Mouse (Mus musculus): ENCODE data around the gene Hpn.

The Hpn gene

DNA sequence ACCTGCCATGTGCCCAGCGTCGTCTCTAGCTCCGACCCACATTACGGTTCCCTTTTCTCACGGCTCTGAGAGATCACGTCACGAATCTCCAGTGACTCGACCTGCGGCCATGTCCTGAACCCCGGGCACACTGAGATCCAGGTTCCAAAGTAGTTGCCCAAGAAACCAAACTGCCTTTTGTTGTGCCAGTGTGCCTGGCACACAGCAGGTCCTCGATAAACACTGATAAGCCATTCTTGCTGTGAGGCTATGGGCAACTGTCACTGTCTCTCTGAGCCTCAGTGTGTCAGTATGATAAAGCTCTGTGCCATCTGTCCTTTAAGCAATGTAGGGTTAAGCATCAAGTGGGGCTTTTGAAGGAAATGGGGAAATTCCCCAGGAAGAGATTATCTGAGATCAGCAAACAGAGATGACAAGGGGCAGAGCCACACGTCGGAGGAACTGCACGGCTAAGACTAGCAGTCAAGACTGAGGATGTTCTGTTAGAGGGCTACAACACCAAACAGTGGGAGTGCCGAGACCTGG lies 4.2 kb downstream of the Hpn start:
- DNase-seq (ENCODE audit: low spot score in 2 of 2), result no peak

DNA sequence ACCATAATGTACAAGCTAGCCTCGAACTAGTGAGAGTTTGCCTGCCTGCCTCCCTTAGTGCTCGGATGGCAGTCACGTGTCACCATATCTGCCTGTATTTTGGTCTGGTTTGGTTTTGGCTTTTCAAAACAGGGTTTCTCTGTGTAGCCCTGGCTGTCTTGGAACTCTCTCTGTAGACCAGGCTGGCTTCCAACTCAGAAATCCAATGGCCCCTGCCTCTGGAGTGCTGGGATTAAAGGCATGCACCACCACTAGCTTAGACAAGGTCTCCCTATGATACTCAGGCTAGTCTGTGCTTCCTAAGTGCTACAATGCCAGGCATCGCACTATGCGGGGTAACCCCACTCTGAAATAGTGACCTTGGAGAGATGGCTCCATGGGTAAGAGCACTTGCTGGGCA lies 5.3 kb downstream of the Hpn start:
- no peak for DNase-seq (ENCODE audit: low spot score in 2 of 2)

DNA sequence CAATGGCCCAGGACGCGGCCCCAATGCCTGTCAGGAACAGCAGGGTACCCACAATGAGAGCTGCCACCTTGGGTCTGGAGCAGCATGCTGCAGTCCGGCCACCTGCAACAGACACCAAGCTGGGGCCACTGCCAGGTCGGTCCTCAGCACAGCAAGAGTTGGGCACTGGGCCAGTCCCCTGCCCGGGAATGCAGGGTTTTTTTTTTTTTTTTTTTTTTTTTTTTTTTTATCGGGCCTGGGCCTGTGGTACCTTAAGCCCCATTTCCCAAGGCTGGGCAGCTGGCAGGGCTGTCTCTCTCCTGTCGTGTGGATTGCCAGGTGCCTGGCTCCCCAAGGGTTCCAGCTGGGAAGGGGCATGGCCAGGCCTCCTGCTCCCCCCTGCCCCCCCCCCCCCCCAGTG lies 6.0 kb downstream of the Hpn start:
- no peak for DNase-seq (ENCODE audit: low spot score in 2 of 2)

DNA sequence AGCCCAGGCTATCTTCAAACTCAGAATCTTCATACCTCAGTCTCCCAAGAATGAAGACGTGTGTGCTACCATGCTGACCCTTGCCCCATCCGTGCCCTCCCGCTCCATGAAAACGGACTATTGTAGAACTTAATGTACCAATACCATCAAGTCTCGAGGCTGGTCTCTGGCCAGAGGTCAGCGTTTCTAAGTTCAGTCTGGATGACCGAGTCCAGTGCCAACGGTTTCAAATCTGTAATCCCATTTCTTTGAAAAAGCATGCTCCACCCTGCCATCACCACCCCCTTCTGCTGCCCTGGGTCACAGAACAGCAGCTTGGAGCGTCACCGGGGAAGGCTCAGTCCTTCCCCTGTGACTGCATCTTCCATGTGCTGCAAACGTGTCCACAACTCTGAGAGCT lies 7.3 kb downstream of the Hpn start:
- no peak for DNase-seq (ENCODE audit: low spot score in 2 of 2)

DNA sequence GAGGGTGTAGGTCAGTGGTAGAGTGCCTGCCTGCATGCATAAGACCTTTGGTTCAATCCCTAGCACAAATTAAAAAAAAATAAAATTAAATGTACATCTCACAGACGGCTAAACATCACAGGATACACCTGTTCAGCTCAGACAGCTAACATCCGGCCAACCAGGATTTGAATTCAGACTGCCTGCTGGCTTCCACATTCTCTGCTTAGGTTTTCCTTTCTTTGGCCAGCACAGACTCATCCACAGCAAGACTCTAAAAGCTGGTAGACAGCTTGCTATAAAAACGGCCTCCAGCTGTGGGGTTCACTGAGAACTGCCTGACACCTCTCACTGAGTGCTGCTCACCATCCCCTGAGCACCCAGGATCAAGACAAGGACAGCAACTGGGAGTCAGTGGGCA lies 8.9 kb downstream of the Hpn start:
- no peak for DNase-seq (ENCODE audit: low spot score in 2 of 2)

DNA sequence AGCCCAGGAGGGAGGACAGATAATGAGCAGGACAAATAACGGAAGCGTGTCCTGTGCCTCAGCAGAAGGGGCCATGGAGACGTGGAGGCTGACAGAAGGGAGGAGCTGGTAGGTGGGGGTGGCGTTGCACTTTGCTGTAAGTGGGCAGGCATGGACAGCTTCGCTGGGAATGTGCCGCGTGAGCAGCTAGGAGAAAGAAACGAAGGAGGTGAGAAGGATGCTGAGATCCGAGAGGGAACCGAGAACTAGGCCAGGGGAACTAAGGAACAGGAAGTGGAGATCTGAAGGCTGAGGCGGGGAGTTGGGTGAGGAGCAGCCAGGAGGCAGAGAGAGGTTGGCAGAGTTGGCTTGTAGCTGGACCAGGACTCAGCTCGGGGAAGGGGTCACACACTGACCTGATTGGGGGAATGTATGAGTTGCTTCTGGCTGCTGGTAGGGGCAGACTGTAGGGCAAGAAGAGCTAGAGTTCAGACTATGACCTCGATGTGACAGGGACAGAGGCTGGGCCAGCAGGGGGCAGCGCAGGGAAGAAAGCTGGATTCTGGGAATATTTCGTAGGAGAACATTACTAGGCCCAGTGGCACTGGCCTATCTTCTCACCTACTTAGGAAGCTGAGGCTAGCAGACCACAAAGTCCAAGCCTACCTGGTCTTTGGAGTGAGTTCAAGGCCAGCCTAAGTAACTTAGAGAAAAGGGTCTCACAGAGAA lies 9.9 kb downstream of the Hpn start:
- DNase-seq (ENCODE audit: low spot score in 2 of 2), result peak in 1 of 2 experiments; percentile 73

DNA sequence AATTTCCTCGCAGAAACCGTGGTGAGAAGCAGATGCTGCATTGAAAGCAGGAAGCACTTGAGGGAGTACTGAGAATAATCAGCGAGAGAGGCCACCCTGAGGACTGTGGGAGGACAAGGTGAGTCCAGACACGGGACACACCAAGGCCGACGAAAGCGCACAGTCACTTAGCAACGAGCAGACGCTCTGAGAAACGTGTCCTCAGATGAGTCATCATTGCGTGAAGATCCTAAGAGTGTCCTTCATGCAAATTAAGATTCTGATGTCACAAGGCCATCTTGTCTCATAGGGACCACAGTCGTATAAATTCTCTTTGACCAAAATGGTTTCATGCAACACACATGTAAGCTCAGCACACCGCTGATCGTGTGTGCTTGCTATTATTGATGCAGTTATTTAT lies 14.3 kb downstream of the Hpn start:
- DNase-seq (ENCODE audit: low spot score in 2 of 2), result no peak

DNA sequence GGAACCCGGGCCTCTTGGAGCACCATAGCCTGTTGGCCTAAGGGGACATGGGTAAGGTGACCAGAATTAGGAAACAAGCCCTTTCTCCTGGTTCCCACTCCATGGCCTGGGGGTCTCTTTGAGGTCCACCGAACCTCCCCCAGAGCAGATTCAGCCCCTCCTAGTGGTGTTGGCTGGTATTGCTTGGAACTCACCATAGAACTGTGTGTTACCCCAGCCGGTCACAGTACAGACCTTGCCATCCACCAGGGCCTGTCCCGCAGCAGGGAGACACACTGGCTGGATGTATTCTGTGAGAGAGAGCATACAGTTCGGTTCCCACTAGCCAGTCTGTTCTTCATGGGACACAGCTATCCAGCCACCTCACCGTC lies 15.5 kb downstream of the Hpn start:
- no peak for DNase-seq (ENCODE audit: low spot score in 2 of 2)

DNA sequence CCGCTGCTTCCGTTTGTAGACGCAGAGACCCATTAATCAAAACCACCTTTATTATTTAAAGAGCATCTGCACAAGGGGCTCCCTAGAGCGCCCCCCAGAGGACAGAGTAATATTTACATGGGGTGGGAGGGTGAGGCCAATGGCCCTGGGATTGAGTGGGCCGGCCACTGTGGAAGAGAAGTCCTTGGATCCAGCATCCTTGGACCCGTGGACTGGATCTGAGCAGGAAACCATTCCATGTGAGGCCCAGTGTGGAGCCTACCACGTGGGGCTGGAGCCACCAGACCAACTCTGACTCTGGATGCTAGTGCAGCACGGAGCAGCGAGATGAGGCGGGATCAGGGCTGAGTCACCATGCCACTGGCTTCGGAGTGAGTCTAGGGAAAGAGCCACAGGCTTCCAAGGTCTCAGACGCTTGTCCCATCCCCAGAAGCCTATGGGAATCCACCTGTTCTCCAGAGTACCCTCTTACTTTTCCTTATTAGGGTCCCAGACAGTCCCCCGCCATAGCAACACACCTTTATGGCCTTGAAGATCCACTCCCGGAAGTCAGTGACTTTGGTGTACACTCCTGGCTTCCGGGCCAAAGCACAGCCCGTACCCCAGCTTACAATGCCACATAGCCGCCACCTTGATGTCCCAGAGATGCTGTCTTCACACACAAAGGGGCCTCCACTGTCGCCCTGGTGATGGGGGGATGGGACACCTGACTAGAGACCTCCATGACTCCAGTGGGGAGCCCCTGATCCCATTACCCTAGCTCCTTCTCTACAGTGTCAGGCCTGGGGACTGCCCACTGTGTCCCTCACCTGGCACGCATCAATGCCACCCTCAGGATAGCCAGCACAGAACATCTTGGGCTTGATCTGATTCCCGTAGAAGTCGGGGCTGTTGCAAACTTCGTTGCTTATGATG lies 16.1 kb downstream of the Hpn start:
- DNase-seq (ENCODE audit: low spot score in 2 of 2), result no peak

DNA sequence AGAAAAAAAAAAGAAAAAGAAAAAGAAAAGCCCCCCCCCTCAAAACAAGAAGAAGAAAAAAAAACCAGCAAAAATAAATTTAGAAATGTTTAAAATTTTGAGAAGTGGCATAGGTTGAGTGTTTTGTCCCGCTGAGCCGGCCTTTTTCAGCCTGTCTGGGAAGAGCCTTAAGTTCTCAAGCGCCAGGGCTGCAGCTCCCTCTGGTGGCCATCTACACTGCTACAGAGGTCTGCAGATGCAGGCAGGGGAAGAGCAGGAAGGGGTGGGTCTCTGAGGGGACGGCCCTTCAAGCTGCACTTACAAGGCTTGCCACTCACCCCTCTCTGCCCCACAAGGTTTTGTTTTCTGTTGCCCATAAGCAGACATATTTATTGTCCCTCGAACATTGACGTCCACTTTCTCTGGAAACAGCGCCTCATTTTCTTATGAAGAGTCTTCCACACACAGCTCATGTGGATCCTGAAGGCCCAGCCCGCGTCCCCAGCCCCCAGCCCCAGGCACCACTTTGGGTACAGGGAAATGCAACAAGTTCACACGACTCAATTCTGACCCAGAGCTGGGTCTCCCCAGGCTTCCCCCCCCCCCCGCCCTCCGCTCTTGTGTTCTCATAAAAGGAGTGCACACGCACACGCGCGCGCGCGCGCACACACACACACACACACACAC lies 17.4 kb downstream of the Hpn start:
- peak; percentile 84 to 92 for DNase-seq (ENCODE audit: low spot score in 2 of 2)

DNA sequence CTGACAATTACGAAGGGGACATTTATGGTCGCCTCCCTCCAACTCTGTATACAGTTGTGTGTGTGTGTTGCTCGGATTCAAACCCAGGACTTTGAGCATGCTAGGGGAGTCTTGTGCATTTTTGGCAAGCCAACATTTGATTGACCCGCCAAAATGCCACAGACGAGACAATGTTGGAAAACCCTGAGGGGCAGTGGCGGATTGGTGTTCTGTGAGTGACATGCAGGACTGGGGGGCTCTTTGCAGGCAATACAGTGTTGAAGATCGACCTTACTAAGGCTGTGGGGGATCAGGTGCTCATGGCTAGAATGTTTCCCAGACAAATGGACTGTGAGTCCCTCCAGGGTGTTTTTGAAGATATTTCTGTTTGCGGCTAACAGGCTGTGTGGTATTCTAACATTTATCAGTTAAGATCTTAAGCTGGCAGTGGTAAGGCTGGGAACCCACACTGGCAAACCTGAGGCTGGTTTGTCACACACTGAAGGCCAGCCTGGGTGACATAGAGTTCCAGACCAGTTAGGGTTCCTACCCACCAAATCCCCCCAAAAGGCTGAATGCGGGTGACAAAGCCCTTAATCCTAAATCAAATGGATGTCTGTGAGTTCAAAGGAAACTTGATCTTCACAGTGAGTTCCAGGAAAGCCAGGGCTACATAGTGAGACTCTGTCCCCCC lies 18.1 kb downstream of the Hpn start:
- DNase-seq (ENCODE audit: low spot score in 2 of 2), result no peak

DNA sequence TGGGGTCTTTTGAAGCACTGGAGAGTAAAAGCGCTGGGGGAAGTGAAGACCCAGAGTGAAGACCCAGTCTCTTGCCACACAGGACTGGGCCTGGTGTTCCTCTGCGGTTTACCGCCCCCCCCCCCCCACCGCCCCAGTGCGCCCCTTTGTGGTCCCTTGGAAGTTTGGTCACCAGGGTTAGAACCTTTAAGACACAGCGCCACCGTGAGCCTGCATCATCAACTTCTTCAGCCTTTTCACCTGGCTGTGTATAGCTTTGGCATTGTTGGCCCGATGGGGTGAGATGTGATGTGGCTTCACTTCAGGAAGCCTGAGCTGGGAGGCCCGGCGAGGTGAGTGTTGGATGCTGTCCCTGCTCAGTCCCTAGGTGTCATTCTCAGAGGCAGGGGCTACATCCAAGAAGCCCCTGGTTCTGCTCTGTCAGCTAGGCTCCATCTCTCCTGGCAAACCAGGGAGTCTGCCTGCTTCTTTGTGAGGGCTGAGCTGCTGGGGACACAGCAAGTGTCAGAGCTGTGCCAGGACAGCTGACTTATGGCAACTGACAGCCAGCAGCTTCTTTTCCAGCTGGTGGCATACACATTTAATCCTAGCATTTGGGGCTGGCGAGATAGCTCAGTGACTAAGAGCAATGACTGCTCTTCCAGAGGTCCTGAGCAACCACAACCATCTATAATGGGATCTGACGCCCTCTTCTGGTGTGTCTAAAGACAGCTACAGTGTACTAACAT lies 20.2 kb downstream of the Hpn start:
- DNase-seq (ENCODE audit: low spot score in 2 of 2), result no peak

DNA sequence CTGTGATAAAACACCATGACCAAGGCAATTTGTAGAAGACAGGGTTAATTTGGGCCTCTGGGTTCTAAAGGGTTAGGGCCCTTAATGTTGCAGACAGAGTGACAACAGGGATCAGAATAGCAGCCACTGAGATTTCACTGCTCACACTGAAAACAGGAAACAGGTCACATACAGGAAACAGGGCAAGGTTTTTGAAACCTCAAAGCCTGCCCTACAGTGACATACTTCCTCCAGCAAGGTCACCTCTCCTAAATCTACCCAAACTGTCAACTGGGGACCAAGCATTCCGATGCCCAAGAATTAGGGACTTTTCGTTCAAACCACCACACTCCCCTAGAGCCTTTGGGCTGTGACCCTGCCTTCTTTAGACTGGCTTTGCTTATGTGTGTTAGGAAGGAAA lies 25.4 kb downstream of the Hpn start:
- DNase-seq (ENCODE audit: low spot score in 2 of 2), result no peak

DNA sequence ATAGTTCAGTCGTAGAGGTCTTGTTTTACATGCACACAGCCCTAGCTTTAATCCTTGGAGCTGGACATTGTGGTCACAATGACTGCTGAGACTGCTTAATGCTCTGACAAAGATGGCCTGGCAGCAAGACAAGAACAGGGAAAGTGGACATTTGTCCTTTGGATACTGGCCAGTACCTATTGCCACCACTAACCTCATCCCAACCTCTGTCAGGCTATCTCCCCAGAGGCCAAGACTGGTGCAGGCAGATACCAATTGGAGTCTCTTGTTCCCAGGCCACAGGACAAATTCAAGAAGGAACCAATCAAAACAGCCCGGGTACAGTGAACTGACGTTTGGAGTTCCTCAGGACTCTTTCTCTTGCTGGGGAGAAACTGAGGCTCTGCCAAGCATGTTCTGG lies 26.9 kb downstream of the Hpn start:
- no peak for DNase-seq (ENCODE audit: low spot score in 2 of 2)

DNA sequence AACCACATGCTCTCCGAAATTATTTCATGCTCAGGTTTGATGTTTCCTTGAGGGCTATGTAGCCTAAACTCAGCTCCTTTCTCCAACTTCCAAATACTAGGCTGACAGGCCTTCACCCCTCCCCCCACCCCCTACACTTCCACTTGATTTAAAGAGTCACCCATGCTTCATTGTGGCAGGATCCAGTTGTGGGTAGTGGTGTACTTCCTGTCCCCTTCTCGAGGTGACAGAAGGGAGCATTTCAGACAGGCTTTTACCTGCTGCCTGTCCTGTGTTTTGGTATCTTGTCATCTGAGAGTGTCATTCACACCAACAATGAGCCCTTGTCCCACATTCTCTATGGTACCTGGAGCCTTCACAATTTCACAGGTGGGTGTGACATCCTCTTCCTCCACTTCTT lies 27.8 kb downstream of the Hpn start:
- no peak for DNase-seq (ENCODE audit: low spot score in 2 of 2)

DNA sequence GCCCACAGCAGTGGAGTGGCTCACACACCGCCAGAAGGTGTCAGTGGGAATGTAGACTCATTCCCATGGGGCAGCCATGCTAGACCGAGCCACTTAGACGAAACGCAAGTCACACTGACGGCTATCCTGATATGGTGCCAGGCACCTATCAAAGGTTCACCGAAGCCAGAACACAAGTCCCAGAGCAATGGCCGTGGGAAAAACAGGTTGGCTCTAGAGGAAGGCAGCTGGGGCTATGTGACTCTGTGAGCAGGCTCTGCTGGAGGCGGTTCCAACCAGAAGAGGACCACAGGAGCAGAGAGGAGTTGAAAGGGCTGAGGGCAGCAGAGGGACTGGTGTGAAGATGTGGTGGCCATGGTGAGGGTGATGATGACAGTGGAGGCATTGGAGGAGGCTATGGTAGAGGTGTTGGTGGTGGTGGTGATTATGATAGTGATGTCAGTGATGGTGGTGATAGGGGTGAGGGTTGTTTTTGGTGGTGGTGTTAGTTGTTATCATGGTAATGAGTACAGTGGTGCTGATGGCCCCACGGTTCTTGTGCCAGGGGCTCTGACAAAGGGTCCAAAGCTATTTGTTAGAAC lies 28.8 kb downstream of the Hpn start:
- no peak for DNase-seq (ENCODE audit: low spot score in 2 of 2)

DNA sequence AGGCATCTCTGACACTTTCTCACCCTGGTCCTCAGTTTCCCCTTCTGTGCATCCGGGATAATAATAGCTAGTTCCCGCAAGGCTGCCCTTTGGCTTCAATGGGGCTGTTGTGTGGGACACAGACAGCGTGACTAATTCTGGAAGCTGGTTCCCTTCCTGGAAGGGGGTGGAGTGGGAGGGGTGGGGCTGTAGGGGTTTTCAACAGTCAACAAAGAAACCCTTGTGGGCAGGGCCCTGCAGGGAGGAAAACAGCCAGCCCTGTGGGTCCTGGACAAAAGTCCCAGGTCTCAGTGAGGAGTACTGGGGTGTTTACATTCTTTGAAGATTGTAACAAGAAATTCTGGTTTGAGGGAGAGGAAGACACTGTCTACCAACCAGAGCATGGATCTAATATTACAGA lies 29.9 kb downstream of the Hpn start:
- peak in 1 of 2 experiments; percentile 30 for DNase-seq (ENCODE audit: low spot score in 2 of 2)

DNA sequence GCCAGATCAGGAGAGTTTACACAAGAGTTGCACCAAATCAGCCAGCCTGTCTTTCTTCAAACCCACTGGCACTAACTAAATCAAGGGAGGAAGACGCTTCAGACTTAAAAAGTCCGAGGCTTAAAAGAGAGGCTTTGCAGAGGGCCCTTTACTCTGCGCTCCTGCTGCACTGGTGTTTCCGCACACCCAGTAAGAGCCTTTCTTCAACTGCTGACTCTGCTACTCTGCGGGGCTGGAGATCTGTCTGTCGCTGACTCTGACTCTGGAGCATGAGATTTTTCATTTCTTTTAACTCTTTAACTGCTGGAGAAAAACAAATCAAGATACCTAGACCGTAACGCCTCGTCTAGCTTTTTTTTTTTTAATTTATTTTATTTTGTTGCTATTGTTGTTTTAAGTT lies 30.9 kb downstream of the Hpn start:
- no peak for DNase-seq (ENCODE audit: low spot score in 2 of 2)

DNA sequence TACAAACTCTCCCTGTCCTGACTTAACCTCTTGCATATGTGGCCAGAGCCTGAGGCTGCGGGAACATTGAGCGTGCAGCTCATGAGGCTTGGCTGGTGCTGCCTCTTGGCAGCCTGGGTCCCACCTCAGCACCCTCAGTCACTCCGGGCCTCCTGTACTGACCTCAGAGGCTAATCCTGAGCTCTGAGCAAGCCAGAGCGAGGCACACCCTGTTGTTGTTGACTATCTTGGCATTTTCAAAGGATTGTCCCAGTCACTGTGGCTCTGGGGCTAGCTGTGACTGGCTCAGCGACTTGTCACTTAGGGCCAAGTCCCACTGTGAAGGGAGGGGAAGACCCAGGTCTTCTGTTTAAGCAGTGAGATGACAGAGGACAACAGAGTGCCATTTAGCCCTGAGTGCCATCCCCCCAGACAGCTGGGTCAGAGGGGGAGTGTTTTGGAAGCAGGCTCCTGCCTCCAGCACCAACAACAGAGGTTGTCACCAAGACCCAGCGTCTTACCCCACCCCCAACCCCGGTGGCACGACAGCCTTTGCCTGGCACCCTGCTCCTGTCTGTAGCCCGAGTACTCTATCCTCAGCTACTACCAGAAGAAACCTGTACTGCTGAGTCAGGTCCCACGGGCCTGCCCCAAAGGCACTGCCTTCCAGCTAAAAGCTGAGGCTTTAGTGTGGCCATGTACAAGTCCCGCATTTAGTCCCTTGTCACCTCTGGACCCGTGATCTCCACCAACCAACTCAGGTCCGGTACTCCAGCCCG lies 32.1 kb downstream of the Hpn start:
- peak in 1 of 2 experiments; percentile 38 for DNase-seq (ENCODE audit: low spot score in 2 of 2)

DNA sequence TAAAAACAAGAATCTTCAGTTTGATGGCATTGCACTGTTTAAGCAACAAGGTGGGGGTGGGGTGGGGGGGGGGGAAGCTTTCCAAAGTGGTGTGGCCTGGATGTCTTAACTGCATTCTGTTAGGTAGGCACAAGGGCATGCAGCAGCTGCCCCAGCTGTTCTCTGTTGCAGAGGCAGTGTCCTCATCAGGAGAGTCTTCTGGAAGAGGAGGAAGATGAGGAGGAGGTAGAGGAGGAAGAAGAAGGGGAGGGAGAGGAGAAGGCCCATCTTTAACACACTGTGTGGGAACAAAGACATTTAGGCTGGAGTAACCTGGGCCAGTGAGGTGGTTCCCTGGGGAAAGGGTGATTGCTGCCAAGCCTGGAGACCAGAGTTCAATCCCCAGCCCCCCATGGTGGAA lies 33.0 kb downstream of the Hpn start:
- DNase-seq (ENCODE audit: low spot score in 2 of 2), result no peak

Data from frontal cortex, postnatal 36 days (tissue).